Mouse (Mus musculus) kidney, postnatal 14 days (tissue): ENCODE results near the gene Tbc1d10c.

ENCODE experiments used
- DNase-seq: peaks from one replicate; pipeline ENCODE4 v3.0.0; 2022; ENCODE audit warnings: mixed read lengths

Tbc1d10c gene

DNA sequence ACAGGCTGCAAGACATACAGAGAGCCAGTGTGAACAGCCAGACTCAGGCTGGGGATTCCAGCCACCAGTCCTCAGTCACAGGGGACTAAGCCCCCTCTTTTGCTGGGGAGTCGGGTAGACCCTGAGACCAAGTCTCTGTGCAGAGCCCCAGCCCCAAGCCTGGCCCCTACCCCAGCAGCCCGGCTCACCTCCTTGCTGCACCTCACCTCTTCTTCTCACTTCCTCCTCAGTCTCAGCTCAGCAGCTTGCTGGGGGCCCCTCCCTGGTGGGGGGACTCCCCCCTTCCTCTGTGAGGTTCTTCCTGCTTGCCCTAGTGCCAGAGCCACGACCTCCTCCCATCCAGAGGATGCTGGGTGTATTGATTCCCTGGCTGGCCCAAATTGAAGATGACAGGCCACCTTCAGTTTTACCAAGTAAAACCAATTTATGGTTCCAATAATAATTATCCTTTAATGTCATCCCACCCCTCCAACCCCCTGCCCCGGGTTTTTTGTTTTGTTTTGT lies at the start of gene Tbc1d10c:
TSS of gene Tbc1d10c (minus strand) at position 454 of the 504 bp plus-strand sequence.
- DNase-seq, result peak; percentile 40

DNA sequence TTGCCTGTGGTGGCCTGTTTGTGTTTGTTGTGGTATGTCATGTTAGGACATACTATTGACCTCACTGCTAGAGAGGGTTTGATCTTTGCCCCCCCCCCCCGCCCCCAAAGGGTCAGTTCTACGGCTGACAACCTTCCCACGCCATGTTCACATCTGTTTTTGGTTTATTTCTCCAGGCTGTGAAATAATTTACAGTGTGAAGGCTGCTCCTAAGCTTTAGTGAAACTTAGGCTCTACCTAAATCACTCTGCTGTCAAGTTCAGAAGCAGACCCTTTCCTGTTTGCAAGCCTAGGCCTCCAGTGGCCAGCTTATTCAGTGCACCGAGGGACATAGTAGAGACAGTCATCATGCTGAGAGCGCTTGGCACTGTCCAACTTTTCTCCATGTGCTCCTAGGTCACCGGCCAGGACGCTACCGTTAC lies 49.2 kb upstream of the Tbc1d10c start:
- DNase-seq, result no peak

GRCm38 (mm10) chr19:4234548-4234947 lies 43.5 kb upstream of the Tbc1d10c start:
- DNase-seq, result no peak

DNA sequence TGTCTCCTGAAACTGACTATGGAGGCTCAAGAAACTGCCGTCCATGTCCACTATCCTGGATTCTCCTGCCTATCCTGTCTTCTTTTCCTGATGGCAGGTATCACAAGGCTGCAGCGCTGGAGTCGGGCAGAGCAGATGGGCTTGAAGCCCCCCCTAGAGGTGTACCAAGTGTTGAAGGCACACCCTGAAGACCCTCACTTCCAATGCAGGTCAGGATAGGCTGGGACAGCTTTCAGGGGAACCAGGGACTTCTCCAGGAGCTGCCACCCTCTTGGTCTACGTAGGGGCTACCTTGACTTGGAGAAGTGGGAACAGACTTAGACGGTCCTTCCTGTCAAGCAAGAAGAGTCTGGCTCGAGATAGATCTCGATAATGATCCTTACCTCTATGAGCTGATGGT lies 41.6 kb upstream of the Tbc1d10c start:
- DNase-seq, result no peak

GRCm38 (mm10) chr19:4232186-4232572 lies 41.1 kb upstream of the Tbc1d10c start:
- no peak for DNase-seq

DNA sequence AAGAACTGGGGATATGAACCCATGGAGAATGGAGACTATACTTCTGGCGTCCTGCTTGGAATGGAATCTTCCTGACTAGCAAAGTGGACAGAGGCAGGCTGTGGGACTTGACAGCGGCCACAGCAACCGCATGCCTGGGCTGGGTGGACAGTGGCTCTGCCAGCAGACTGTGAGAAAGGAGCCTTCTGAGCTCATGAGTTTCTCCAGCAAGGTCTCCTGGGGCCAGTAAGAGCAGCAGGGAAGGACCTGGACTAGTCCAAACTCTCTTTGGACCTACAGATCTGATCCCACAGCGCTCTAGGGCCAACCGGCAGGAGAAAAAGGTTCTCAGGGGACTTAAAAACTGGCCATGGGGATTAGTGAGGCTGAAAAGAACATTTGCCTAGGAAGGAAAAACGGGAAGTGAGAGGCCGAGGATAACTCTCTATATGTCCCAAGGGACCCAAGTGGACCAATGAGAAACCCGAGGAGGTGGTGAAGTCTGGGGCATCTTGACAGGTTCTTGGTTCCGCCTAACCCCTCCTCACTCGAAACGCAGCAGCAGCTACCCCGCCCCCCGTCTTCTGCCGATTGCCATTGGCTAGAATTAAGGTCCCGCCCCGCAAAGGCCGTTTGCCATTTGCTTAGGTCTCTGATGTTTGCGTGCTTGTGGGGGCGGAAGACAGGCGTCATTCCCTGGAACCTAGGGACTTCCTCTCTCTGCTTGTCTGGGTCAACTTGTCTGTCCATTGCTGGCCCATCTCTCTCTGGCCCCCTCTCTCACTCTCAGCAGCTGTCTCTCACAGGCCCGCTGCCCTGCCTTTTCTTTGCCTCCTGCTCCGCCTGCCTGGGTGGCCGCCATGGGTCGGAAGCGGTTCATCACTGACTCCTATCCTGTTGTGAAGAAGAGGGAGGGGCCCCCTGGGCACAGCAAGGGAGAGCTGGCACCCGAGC lies 40.4 kb upstream of the Tbc1d10c start, which contains the start of gene Pold4:
TSS of gene Pold4 (plus strand) at position 647 of the 933 bp plus-strand sequence.
- peak; percentile 99 for DNase-seq

GRCm38 (mm10) chr19:4230415-4230814 lies 39.3 kb upstream of the Tbc1d10c start:
- DNase-seq, result no peak

DNA sequence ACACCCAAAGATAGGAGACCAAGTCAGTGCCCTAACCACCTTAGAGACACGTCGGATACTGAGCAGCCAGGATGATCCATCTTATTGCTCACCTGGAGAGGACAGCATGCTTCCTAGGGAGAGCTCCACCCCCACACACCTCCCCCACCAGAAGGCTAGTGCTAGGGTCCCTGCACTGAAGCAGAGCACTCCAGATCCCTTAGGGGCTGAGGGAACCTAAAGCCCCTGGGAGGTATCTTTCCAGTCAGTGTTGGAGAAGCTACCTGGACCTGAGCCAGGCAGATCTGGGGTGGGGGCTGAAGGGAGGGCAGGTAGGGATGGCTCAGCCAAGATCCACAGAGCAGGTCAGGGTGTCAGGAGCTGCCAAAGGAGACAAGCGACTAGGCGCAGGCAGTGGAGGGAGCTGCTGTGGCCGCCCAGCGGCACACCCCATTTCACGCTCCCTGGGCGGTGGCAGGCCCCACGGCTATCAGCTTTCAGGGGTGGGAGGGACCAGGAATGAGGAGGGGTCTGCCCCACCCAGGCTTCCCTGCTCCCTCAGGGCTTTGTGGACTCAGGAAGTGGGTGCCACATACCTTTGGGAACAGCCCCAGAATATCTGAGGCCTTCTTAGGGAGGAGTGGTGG lies 38.5 kb upstream of the Tbc1d10c start:
- no peak for DNase-seq

- DNase-seq, result no peak
These were observed 37.8 kb upstream of the Tbc1d10c start for GRCm38 (mm10) chr19:4228891-4229290.

DNA sequence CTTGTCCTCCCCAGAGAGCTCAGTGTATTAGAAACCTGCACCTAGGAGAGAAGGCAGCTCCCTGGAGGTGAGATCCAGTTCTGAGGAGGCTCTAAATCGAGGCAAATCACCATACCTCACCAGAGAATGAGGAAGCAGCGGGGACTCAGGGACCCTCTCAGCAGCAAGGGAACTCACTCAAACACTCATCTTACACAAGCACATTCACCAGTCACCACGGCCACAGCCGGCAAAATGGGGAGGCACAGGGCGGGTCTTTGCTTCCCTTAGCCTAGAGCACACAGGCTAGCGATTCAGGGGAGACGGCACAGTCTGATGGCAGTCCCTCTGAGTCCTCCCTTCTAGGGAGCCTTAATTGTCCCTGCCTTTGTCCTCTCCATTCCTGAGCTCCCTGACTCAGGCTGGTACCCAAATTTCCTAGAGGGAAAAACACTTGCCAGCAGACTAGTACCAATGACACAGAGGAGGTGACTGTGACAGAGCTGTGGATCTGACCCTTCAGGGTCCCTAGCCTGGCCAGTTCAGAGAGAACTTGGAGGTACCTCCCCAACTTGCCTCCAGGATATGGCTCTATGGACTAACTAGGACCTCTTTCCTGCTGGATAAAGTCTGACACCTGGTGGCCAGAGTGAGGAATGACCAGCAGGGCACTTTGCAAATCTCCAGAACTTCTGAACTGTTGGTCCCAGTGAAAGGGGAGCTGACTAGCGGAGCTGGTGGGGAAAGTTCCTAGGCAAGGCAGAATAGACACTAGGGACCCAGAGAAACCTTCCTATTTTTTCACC lies 37.0 kb upstream of the Tbc1d10c start:
- DNase-seq, result peak; percentile 84

DNA sequence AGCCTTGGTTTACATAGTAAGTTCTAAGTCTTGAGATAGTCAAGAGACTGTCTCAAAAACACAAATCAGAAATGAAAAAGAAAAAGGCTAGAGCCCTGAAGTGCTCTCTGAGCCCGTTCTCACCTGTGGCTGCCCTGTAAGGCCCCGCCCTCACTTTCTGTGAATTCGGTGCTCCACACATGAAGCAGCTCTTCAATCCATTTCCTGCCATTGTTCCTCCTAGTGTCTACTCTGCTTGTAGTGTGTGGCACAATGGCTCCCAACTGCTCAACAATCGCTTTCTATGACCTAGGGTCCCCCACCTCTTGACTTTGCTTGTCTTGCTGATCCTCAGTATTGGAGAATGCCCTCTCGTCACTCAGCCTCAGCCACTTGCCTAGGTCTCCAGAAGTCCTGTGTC lies 36.4 kb upstream of the Tbc1d10c start:
- no peak for DNase-seq

DNA sequence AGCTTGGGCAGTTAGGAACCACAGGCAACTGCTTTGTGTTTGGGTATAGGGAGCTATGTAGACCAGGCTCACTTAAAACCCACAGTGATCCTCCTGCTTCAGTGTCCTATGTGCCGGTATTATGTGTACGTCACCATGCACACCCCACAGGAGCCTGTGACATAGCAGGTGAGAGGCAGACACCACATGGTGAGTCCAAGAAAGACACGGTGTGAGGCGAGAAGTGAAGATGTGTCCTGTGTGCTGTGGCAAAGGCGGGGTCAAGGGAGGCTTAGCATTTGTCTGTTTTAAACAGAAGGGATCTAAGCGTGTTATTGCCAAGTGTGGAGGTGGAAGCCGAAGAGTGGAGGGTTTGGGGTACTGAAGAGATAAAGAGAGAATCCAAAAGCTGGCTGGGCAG lies 35.7 kb upstream of the Tbc1d10c start:
- no peak for DNase-seq

- peak; percentile 82 for DNase-seq
These were observed 31.1 kb upstream of the Tbc1d10c start for GRCm38 (mm10) chr19:4222165-4222564.

- peak; percentile 59 for DNase-seq
These were observed 30.1 kb upstream of the Tbc1d10c start for GRCm38 (mm10) chr19:4220957-4221743.

- DNase-seq, result no peak
These were observed 29.3 kb upstream of the Tbc1d10c start for GRCm38 (mm10) chr19:4220416-4220815.

DNA sequence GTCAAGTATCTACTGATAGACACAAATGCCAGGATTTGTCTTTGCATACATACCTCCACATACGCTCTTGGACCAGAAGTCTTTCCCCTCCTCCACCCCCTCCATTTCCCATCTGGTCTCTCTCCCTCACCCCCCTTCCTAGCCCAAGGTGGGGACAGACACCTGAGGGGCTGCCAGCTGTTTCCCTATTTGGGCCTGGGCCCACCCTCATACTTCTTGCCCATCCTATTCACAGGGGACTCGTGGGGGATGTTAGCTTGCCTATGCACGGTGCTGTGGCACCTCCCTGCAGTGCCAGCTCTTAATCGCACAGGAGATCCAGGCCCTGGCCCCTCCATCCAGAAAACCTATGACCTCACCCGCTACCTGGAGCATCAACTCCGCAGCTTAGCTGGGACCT lies 28.9 kb upstream of the Tbc1d10c start:
- no peak for DNase-seq

DNA sequence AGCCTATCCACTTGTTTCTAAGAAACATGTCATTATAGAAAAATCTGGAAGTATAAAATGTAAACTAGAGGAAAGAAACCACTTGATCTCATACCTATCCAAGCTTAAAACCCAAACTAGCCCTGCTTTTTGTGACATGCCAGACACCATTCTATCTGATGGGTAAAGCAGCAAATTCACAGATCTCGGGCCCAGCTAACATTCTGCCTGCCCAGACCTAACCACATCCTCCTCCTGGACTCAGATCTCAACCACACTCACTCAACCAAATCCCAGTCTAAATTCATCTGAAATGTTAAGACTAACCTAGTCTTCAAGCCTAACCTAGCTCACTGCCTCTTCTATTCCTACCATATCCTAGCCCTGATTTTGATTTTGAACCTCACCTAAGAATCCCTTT lies 27.7 kb upstream of the Tbc1d10c start:
- no peak for DNase-seq

GRCm38 (mm10) chr19:4218293-4218692 lies 27.2 kb upstream of the Tbc1d10c start:
- no peak for DNase-seq

- DNase-seq, result no peak
These were observed 26.8 kb upstream of the Tbc1d10c start for GRCm38 (mm10) chr19:4217855-4218254.

GRCm38 (mm10) chr19:4217140-4217539 lies 26.1 kb upstream of the Tbc1d10c start:
- no peak for DNase-seq

DNA sequence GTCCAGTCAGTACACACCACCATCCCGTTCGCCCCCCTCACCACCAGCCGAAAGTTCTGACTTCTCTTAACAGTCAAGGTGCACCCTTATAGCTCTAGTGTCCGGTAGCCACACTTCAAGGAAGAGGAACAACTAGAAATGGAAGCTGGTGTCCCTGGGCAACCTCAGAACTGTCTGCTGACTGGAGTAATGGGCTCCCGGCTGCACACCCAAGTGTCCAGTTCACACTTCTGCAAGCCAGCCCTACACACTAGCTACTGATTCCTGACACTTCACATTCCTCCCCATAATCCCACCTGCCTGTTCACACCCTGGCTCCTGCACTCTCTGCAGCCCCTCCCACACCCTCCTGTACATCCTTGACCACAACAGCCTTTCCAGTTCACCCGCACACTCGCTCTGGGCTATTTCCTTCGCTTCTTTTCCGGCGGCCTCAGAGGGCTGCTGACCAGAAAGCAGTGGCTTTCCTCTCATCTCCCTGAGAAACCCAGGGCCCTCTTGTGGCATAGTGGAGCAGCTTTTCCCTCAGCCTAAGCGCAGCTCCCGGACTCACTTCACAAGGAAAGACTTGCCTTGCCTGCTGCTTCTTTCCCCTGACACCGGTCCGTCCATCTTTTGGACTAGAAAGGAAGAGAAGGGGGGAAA lies 25.1 kb upstream of the Tbc1d10c start:
- DNase-seq, result peak; percentile 70

GRCm38 (mm10) chr19:4215451-4215840 lies 24.4 kb upstream of the Tbc1d10c start:
- DNase-seq, result no peak
